Mouse (Mus musculus): ENCODE measurements around the gene Lrp2. TPM values are rescaled to one million over a fixed set of nuclear protein-coding genes. Genes with fewer than 3 reads are reported as not detected.

Lrp2 gene
- total and polyA plus RNA-seq, 3 experiments: 0.16 TPM; not detected in 2

- ATAC-seq (ENCODE audit: extremely low read depth, insufficient number of reproducible peaks, low FRiP score, poor library complexity, severe bottlenecking) (no peak), DNase-seq (ENCODE audit: low spot score) (no peak)
- Histone ChIP-seq H3K4me1 (ENCODE audit: insufficient read depth, low read depth, low read length) (no peaks in the 10 kb centered on the region), H3K9me3 (replicated peaks) (no peaks in the 10 kb centered on the region), H3K36me3 (replicated peaks) (no peaks in the 10 kb centered on the region), H3K27me3 (ENCODE audit: insufficient read depth, low read length) (peaks cover 3% of the 10 kb centered on the region; the same call in 1 of the 2 replicates), H3K4me3 (ENCODE audit: low read depth, low read length) (no peak overlapping the region)
- TF ChIP-seq TAL1 (conservative IDR thresholded peaks at IDR 0.05; ENCODE audit: low read depth, low read length) (no peak), POLR2AphosphoS5 (IDR thresholded peaks at IDR 0.05; ENCODE audit: insufficient replicate concordance, low read depth, low read length) (no peak)
Observed at GRCm38 (mm10) chr2:69382838-69383237, 203.0 kb downstream of the Lrp2 start.

GRCm38 (mm10) chr2:69381740-69382139, 204.1 kb downstream of the Lrp2 start:
- H3K9me3 ChIP-seq (replicated peaks): no peaks in the 10 kb centered on the region
- no peak for TF ChIP-seq GATA1 (IDR thresholded peaks at IDR 0.05; ENCODE audit: borderline replicate concordance, low read length)
- no peak for TF ChIP-seq GATA2 (IDR thresholded peaks at IDR 0.05; ENCODE audit: borderline replicate concordance, low read depth, low read length)
- no peak for TF ChIP-seq CTCF (IDR thresholded peaks at IDR 0.05; ENCODE audit: low read depth, low read length)
- TF ChIP-seq POLR2AphosphoS5 (IDR thresholded peaks at IDR 0.05; ENCODE audit: insufficient replicate concordance, low read depth, low read length): no peak
- no peak for TF ChIP-seq TAL1 (conservative IDR thresholded peaks at IDR 0.05; ENCODE audit: low read depth, low read length)
- no peaks in the 10 kb centered on the region for H3K4me1 ChIP-seq (ENCODE audit: insufficient read depth, low read depth, low read length)
- H3K27me3 ChIP-seq (ENCODE audit: insufficient read depth, low read length): peaks cover 3% of the 10 kb centered on the region; the same call in 1 of the 2 replicates
- DNase-seq (ENCODE audit: low spot score): no peak
- no peaks in the 10 kb centered on the region for H3K36me3 ChIP-seq (replicated peaks)
- no peak overlapping the region for H3K4me3 ChIP-seq (ENCODE audit: low read depth, low read length)
- ATAC-seq (ENCODE audit: extremely low read depth, insufficient number of reproducible peaks, low FRiP score, poor library complexity, severe bottlenecking): no peak

- no peak for TF ChIP-seq GATA1 (IDR thresholded peaks at IDR 0.05; ENCODE audit: borderline replicate concordance, low read length)
- no peak for TF ChIP-seq CTCF (IDR thresholded peaks at IDR 0.05; ENCODE audit: low read depth, low read length)
- no peak for TF ChIP-seq TAL1 (conservative IDR thresholded peaks at IDR 0.05; ENCODE audit: low read depth, low read length)
- no peak for TF ChIP-seq POLR2AphosphoS5 (IDR thresholded peaks at IDR 0.05; ENCODE audit: insufficient replicate concordance, low read depth, low read length)
- no peak for TF ChIP-seq GATA2 (IDR thresholded peaks at IDR 0.05; ENCODE audit: borderline replicate concordance, low read depth, low read length)
- no peak for DNase-seq (ENCODE audit: low spot score)
- no peak for ATAC-seq (ENCODE audit: extremely low read depth, insufficient number of reproducible peaks, low FRiP score, poor library complexity, severe bottlenecking)
- H3K9me3 ChIP-seq (replicated peaks): no peaks in the 10 kb centered on the region
- H3K4me1 ChIP-seq (ENCODE audit: insufficient read depth, low read depth, low read length): no peaks in the 10 kb centered on the region
- no peak within 1 kb of the TSS for H3K4me3 ChIP-seq (ENCODE audit: low read depth, low read length)
- peaks cover 3% of the 10 kb centered on the region; the same call in 1 of the 2 replicates for H3K27me3 ChIP-seq (ENCODE audit: insufficient read depth, low read length)
- H3K36me3 ChIP-seq (replicated peaks): no peaks in the 10 kb centered on the region
Observed at GRCm38 (mm10) chr2:69380281-69380680, 205.6 kb downstream of the Lrp2 start, which contains the start of gene Dhrs9. Gene Dhrs9 (plus strand): TSS chr2:69380445.

DNA sequence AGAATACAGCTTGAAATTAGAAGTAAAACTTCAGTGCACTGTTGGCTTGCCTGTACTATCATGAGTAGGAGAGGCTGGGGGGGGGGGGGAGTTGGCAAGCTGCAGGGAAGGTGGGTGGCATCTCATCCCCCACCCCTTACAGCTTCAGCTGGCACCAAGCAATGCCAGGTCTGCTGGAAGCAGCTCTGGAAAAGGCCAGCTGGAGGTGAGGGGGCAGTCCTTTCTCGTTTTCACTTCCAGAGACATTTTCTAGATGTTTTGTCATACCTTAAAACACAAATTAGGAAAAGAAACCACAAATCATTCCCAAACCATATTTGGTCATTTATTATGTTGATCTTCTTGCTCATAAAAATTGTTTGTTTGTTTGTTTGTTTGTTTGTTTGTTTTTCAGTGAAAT, 206.1 kb downstream of the Lrp2 start:
- no peaks in the 10 kb centered on the region for H3K9me3 ChIP-seq (replicated peaks)
- no peak for DNase-seq (ENCODE audit: low spot score)
- no peak overlapping the region for H3K4me3 ChIP-seq (ENCODE audit: low read depth, low read length)
- TF ChIP-seq GATA2 (IDR thresholded peaks at IDR 0.05; ENCODE audit: borderline replicate concordance, low read depth, low read length): no peak
- no peak for TF ChIP-seq TAL1 (conservative IDR thresholded peaks at IDR 0.05; ENCODE audit: low read depth, low read length)
- no peak for TF ChIP-seq GATA1 (IDR thresholded peaks at IDR 0.05; ENCODE audit: borderline replicate concordance, low read length)
- no peak for TF ChIP-seq CTCF (IDR thresholded peaks at IDR 0.05; ENCODE audit: low read depth, low read length)
- ATAC-seq (ENCODE audit: extremely low read depth, insufficient number of reproducible peaks, low FRiP score, poor library complexity, severe bottlenecking): no peak
- peaks cover 3% of the 10 kb centered on the region; the same call in 1 of the 2 replicates for H3K27me3 ChIP-seq (ENCODE audit: insufficient read depth, low read length)
- no peaks in the 10 kb centered on the region for H3K4me1 ChIP-seq (ENCODE audit: insufficient read depth, low read depth, low read length)
- no peaks in the 10 kb centered on the region for H3K36me3 ChIP-seq (replicated peaks)

DNA sequence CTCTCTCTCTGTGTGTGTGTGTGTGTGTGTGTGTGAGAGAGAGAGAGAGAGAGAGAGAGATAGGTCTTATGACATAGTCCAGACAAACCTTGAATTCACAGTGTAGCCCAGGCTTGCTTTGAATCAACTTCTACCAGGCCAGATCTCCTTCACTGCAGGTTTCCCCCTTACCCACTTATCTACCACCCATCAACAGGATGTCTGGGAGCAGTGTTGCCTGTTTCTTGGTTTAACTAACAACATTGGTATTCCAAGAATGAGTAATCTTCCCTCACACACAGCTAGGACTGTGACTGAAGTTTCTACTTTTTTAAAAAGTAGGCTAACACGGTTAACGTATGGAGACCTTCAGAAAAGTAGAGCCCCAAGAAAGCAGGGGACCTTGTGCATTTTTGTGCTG, 209.1 kb downstream of the Lrp2 start:
- Histone ChIP-seq H3K4me3 (ENCODE audit: low read depth, low read length) (no peak overlapping the region), H3K9me3 (replicated peaks) (no peaks in the 10 kb centered on the region), H3K4me1 (ENCODE audit: insufficient read depth, low read depth, low read length) (no peaks in the 10 kb centered on the region), H3K36me3 (replicated peaks) (no peaks in the 10 kb centered on the region), H3K27me3 (ENCODE audit: insufficient read depth, low read length) (peaks cover 3% of the 10 kb centered on the region; the same call in 1 of the 2 replicates)
- DNase-seq (ENCODE audit: low spot score) (no peak), ATAC-seq (ENCODE audit: extremely low read depth, insufficient number of reproducible peaks, low FRiP score, poor library complexity, severe bottlenecking) (no peak)
- TF ChIP-seq CTCF (IDR thresholded peaks at IDR 0.05; ENCODE audit: low read depth, low read length) (no peak), GATA1 (IDR thresholded peaks at IDR 0.05; ENCODE audit: borderline replicate concordance, low read length) (no peak), TAL1 (conservative IDR thresholded peaks at IDR 0.05; ENCODE audit: low read depth, low read length) (no peak), GATA2 (IDR thresholded peaks at IDR 0.05; ENCODE audit: borderline replicate concordance, low read depth, low read length) (no peak), POLR2AphosphoS5 (IDR thresholded peaks at IDR 0.05; ENCODE audit: insufficient replicate concordance, low read depth, low read length) (no peak)

Other genes with a start within 250 kb of the Lrp2 start
- gene Abcb11, start 243.4 kb downstream of the Lrp2 start, total RNA-seq (2014; fragmentation: Nextera tagmentation): not detected in 2 replicates
- 0.05 and 0.06 TPM in 2 replicates for gene Abcb11, start 243.4 kb downstream of the Lrp2 start, total RNA-seq (2017)
- not detected in 2 replicates for gene Abcb11, start 243.4 kb downstream of the Lrp2 start, polyA plus RNA-seq (2012)
- not detected in 2 replicates for gene Dhrs9, start 205.6 kb downstream of the Lrp2 start, total RNA-seq (2014; fragmentation: Nextera tagmentation)
- gene Dhrs9, start 205.6 kb downstream of the Lrp2 start, total RNA-seq (2017): 0.12 and 0.16 TPM in 2 replicates
- gene Dhrs9, start 205.6 kb downstream of the Lrp2 start, polyA plus RNA-seq (2012): not detected in 2 replicates
- gene Bbs5, start 61.1 kb upstream of the Lrp2 start, total RNA-seq (2014; fragmentation: Nextera tagmentation): not detected in 2 replicates
- 0.70 and 1.1 TPM in 2 replicates for gene Bbs5, start 61.1 kb upstream of the Lrp2 start, total RNA-seq (2017)
- 0.09 TPM in 1 of 2 replicates, not detected in the other for gene Bbs5, start 61.1 kb upstream of the Lrp2 start, polyA plus RNA-seq (2012)
- gene Klhl41, start 84.1 kb upstream of the Lrp2 start, total RNA-seq (2014; fragmentation: Nextera tagmentation): not detected in 2 replicates
- gene Klhl41, start 84.1 kb upstream of the Lrp2 start, total RNA-seq (2017): not detected in 2 replicates
- not detected in 2 replicates for gene Klhl41, start 84.1 kb upstream of the Lrp2 start, polyA plus RNA-seq (2012)
- gene Fastkd1, start 127.5 kb upstream of the Lrp2 start, total RNA-seq (2014; fragmentation: Nextera tagmentation): 36.3 and 47.4 TPM in 2 replicates
- gene Fastkd1, start 127.5 kb upstream of the Lrp2 start, total RNA-seq (2017): 15.6 and 18.3 TPM in 2 replicates
- 0.83 and 1.3 TPM in 2 replicates for gene Fastkd1, start 127.5 kb upstream of the Lrp2 start, polyA plus RNA-seq (2012)
- 181 and 197 TPM in 2 replicates for gene Ppig, start 136.5 kb upstream of the Lrp2 start, total RNA-seq (2014; fragmentation: Nextera tagmentation)
- 38.9 and 55.4 TPM in 2 replicates for gene Ppig, start 136.5 kb upstream of the Lrp2 start, total RNA-seq (2017)
- gene Ppig, start 136.5 kb upstream of the Lrp2 start, polyA plus RNA-seq (2012): 15.3 and 23.3 TPM in 2 replicates
- 6.4 and 7.7 TPM in 2 replicates for gene Ccdc173, start 203.5 kb upstream of the Lrp2 start, total RNA-seq (2014; fragmentation: Nextera tagmentation)
- gene Ccdc173, start 203.5 kb upstream of the Lrp2 start, total RNA-seq (2017): 3.0 and 6.1 TPM in 2 replicates
- gene Ccdc173, start 203.5 kb upstream of the Lrp2 start, polyA plus RNA-seq (2012): 0.25 and 0.35 TPM in 2 replicates
- gene Phospho2, start 203.6 kb upstream of the Lrp2 start, total RNA-seq (2014; fragmentation: Nextera tagmentation): 30.6 and 35.5 TPM in 2 replicates
- 32.1 and 34.6 TPM in 2 replicates for gene Phospho2, start 203.6 kb upstream of the Lrp2 start, total RNA-seq (2017)
- gene Phospho2, start 203.6 kb upstream of the Lrp2 start, polyA plus RNA-seq (2012): 35.3 and 39.7 TPM in 2 replicates
- 54.3 and 59.1 TPM in 2 replicates for gene Klhl23, start 235.9 kb upstream of the Lrp2 start, total RNA-seq (2014; fragmentation: Nextera tagmentation)
- 68.9 and 88.2 TPM in 2 replicates for gene Klhl23, start 235.9 kb upstream of the Lrp2 start, total RNA-seq (2017)
- 4.9 and 6.8 TPM in 2 replicates for gene Klhl23, start 235.9 kb upstream of the Lrp2 start, polyA plus RNA-seq (2012)